Mouse (Mus musculus): Measurements from ENCODE around the gene Kdm6b.

GRCm38 (mm10) chr11:69419813-69420553, 6.5 kb upstream of the Kdm6b start:
- TF ChIP-seq POLR2A (IDR thresholded peaks at IDR 0.05; ENCODE audit: insufficient read depth, low read length) (no peak), CTCF (IDR thresholded peaks at IDR 0.05; ENCODE audit: low read depth, low read length) (no peak), EP300 (IDR thresholded peaks at IDR 0.05; ENCODE audit: insufficient read depth, low read depth, low read length) (no peak)

Data from ES-Bruce4 (cell line).